Mouse (Mus musculus): ENCODE measurements around the gene Hnrnpl. TPM values are rescaled to one million over a fixed set of nuclear protein-coding genes. Genes with fewer than 3 reads are reported as not detected.
A peak's percentile ranks its signal among the peaks of the same experiment; 100 is the strongest.

The Hnrnpl gene
- polyA plus RNA-seq, 1 experiment, result 633 TPM

DNA sequence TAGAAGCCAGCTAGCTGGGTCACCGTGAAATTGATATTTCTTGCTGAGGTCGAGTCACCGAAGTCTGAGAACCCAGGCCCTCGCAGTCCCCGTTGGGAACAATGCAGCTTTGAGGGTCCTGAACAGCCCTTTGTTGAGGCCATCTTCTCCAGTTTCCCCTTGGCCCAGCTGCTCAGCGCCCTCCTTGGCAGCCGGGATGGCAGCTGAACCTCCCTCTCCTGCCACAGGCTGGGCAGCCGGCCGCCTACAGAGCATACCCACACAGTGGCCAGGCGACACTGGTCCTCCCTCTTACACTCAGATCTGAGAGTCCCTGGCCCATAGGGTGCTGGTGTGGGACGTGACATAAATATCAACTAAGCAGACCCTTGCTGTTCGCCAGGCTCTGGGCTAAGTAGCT, 34.2 kb upstream of the Hnrnpl start:
- Histone ChIP-seq H3K36me3 (ENCODE audit: control insufficient read depth, insufficient read depth, low read length, poor library complexity, severe bottlenecking) (no peaks in the 10 kb centered on the region), H3K27ac (ENCODE audit: insufficient read depth, low read length) (no peak overlapping the region), H3K4me3 (ENCODE audit: low read depth, low read length) (no peak overlapping the region), H3K9me3 (replicated peaks; ENCODE audit: control insufficient read depth, insufficient read depth, low read length, poor library complexity, severe bottlenecking) (no peaks in the 10 kb centered on the region), H3K27me3 (ENCODE audit: control insufficient read depth, insufficient read depth, low read length, poor library complexity, severe bottlenecking) (no peaks in the 10 kb centered on the region), H3K9ac (ENCODE audit: low read depth, poor library complexity, severe bottlenecking) (no peak overlapping the region), H3K4me1 (ENCODE audit: control insufficient read depth, insufficient read depth, low read length) (no peaks in the 10 kb centered on the region)
- no peak for TF ChIP-seq EP300 (IDR thresholded peaks at IDR 0.05; ENCODE audit: insufficient read depth, low read depth, low read length)

DNA sequence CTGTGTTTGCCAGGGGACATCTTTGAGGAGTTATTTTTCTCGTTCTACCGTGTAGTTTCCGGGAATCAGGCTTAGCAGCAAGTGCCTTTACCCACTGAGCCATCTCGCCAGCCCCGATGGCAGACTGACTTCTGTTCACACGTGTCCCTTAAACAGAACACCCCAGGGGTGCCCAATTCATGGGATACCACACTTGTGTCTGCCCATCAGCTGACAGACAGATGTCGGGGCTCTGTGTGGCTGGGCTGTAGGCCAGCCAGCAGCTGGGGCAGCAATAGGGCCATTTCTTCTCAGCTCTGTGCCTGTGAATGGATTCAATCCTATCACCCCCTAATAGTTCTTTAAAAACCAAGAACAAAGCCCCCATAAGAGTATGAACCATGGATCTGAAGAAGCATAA, 33.2 kb upstream of the Hnrnpl start:
- no peak overlapping the region for H3K4me3 ChIP-seq (ENCODE audit: low read depth, low read length)
- H3K27ac ChIP-seq (ENCODE audit: insufficient read depth, low read length), result no peak overlapping the region
- H3K27me3 ChIP-seq (ENCODE audit: control insufficient read depth, insufficient read depth, low read length, poor library complexity, severe bottlenecking), result no peaks in the 10 kb centered on the region
- H3K36me3 ChIP-seq (ENCODE audit: control insufficient read depth, insufficient read depth, low read length, poor library complexity, severe bottlenecking), result no peaks in the 10 kb centered on the region
- no peak for TF ChIP-seq EP300 (IDR thresholded peaks at IDR 0.05; ENCODE audit: insufficient read depth, low read depth, low read length)
- no peak overlapping the region for H3K9ac ChIP-seq (ENCODE audit: low read depth, poor library complexity, severe bottlenecking)
- peaks cover under 1% of the 10 kb centered on the region for H3K4me1 ChIP-seq (ENCODE audit: control insufficient read depth, insufficient read depth, low read length)
- H3K9me3 ChIP-seq (replicated peaks; ENCODE audit: control insufficient read depth, insufficient read depth, low read length, poor library complexity, severe bottlenecking), result no peaks in the 10 kb centered on the region

DNA sequence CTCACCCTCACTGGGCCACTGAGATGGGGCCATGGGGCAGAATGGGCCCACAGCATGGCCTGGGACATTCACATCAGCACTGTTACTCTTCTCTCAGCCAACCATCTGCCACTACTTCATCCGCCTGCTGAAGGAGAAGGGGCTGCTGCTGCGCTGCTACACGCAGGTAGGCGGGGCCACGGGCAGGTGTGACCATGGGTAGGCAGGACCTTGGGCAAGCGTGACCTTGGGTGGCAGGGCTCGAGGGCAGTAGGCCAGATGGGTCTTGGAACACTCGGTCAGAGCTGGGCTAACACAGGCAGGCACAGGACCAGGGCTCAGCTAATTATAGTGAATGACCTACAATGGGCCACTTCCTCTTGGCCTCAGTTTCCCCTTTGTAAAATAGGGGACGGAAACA, 29.5 kb upstream of the Hnrnpl start:
- no peaks in the 10 kb centered on the region for H3K9me3 ChIP-seq (replicated peaks; ENCODE audit: control insufficient read depth, insufficient read depth, low read length, poor library complexity, severe bottlenecking)
- H3K4me1 ChIP-seq (ENCODE audit: control insufficient read depth, insufficient read depth, low read length), result peaks cover 3% of the 10 kb centered on the region
- no peaks in the 10 kb centered on the region for H3K27me3 ChIP-seq (ENCODE audit: control insufficient read depth, insufficient read depth, low read length, poor library complexity, severe bottlenecking)
- H3K36me3 ChIP-seq (ENCODE audit: control insufficient read depth, insufficient read depth, low read length, poor library complexity, severe bottlenecking), result no peaks in the 10 kb centered on the region
- TF ChIP-seq EP300 (IDR thresholded peaks at IDR 0.05; ENCODE audit: insufficient read depth, low read depth, low read length), result no peak
- no peak for TF ChIP-seq POLR2A (IDR thresholded peaks at IDR 0.05; ENCODE audit: insufficient read depth, low read length)
- no peak for TF ChIP-seq CTCF (IDR thresholded peaks at IDR 0.05; ENCODE audit: low read depth, low read length)
- no peak overlapping the region for H3K27ac ChIP-seq (ENCODE audit: insufficient read depth, low read length)
- H3K4me3 ChIP-seq (ENCODE audit: low read depth, low read length), result no peak overlapping the region
- H3K9ac ChIP-seq (ENCODE audit: low read depth, poor library complexity, severe bottlenecking), result no peak overlapping the region

DNA sequence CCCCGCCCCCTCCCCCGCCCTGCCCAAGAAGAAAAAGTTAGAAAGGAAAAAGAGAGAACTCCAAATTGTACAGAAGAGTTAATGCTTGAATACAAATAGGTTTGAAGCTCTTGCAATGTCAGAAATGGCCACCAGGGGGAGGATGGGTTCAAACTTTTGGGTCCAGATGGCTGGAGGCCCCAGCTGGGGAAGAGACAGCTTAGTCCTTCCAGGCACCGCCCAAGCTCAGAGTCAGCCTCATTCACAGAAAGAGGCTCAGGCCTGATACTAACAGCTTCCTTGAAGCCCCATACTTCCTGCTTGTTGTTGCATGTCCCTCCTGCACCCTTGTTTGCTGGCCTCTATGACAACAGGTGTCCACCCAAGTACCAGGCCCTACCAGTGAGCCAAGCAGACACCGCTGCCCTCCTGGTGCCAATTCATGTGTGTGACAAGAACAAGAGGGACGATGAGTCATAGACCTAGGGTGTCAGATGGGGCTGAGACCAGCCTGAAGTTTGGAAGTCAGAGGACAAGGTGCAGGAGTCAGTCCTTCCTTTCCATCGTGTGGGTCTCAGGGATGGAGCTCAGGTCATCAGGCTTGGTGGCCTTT, 28.2 kb upstream of the Hnrnpl start:
- Histone ChIP-seq H3K27me3 (ENCODE audit: control insufficient read depth, insufficient read depth, low read length, poor library complexity, severe bottlenecking) (no peaks in the 10 kb centered on the region), H3K36me3 (ENCODE audit: control insufficient read depth, insufficient read depth, low read length, poor library complexity, severe bottlenecking) (no peaks in the 10 kb centered on the region), H3K4me1 (ENCODE audit: control insufficient read depth, insufficient read depth, low read length) (peaks cover 7% of the 10 kb centered on the region), H3K4me3 (ENCODE audit: low read depth, low read length) (no peak overlapping the region), H3K9ac (ENCODE audit: low read depth, poor library complexity, severe bottlenecking) (no peak overlapping the region), H3K27ac (ENCODE audit: insufficient read depth, low read length) (no peak overlapping the region), H3K9me3 (replicated peaks; ENCODE audit: control insufficient read depth, insufficient read depth, low read length, poor library complexity, severe bottlenecking) (no peaks in the 10 kb centered on the region)
- TF ChIP-seq CTCF (IDR thresholded peaks at IDR 0.05; ENCODE audit: low read depth, low read length) (peak; percentile 73), POLR2A (IDR thresholded peaks at IDR 0.05; ENCODE audit: insufficient read depth, low read length) (no peak)

DNA sequence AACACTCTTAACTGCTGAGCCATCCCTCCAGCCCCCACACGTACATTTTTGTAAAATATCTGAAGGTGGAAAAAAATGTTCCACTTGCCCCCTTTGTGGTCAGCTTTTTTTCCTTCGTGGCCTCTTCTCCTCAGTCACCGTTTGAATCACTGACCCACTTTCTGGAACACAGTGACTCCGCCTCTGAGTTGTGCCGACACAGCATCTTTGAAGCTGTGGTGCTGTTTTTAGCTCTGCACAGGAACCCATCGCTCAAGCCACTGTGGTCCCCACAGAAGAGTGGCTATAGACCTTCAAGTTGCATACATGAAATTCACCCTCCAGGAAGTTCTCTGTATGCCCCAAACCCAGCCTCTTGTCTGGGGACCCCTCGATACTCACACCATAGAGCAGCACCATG, 27.5 kb upstream of the Hnrnpl start:
- H3K4me3 ChIP-seq (ENCODE audit: low read depth, low read length), result no peak overlapping the region
- H3K27me3 ChIP-seq (ENCODE audit: control insufficient read depth, insufficient read depth, low read length, poor library complexity, severe bottlenecking), result no peaks in the 10 kb centered on the region
- H3K9me3 ChIP-seq (replicated peaks; ENCODE audit: control insufficient read depth, insufficient read depth, low read length, poor library complexity, severe bottlenecking), result no peaks in the 10 kb centered on the region
- H3K36me3 ChIP-seq (ENCODE audit: control insufficient read depth, insufficient read depth, low read length, poor library complexity, severe bottlenecking), result no peaks in the 10 kb centered on the region
- no peak overlapping the region for H3K9ac ChIP-seq (ENCODE audit: low read depth, poor library complexity, severe bottlenecking)
- TF ChIP-seq CTCF (IDR thresholded peaks at IDR 0.05; ENCODE audit: low read depth, low read length) (no peak), POLR2A (IDR thresholded peaks at IDR 0.05; ENCODE audit: insufficient read depth, low read length) (no peak), EP300 (IDR thresholded peaks at IDR 0.05; ENCODE audit: insufficient read depth, low read depth, low read length) (no peak)
- H3K4me1 ChIP-seq (ENCODE audit: control insufficient read depth, insufficient read depth, low read length), result peaks cover 7% of the 10 kb centered on the region
- H3K27ac ChIP-seq (ENCODE audit: insufficient read depth, low read length), result no peak overlapping the region

DNA sequence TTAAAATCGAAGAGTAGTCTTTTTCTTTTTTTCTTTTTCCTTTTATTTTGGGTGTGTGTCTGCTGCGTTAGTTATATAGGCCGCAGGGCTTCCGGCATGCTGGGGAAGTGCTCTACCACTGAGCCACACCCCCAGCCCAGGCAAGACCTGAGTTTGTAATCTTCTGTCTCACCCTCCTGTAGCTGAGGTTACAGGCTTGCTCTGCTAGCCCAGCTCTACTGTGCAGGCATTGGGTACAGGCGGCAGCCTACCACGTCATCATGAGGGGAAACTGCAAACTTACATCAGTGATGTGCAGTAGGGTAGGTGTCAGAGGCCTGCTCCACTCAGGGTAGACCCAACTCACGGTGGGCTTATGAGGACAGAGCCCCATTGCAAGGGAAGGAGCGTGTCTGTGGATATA, 27.1 kb upstream of the Hnrnpl start:
- H3K4me1 ChIP-seq (ENCODE audit: control insufficient read depth, insufficient read depth, low read length), result peaks cover 7% of the 10 kb centered on the region
- H3K4me3 ChIP-seq (ENCODE audit: low read depth, low read length), result no peak overlapping the region
- no peak overlapping the region for H3K27ac ChIP-seq (ENCODE audit: insufficient read depth, low read length)
- TF ChIP-seq CTCF (IDR thresholded peaks at IDR 0.05; ENCODE audit: low read depth, low read length) (no peak), EP300 (IDR thresholded peaks at IDR 0.05; ENCODE audit: insufficient read depth, low read depth, low read length) (no peak), POLR2A (IDR thresholded peaks at IDR 0.05; ENCODE audit: insufficient read depth, low read length) (no peak)
- H3K9ac ChIP-seq (ENCODE audit: low read depth, poor library complexity, severe bottlenecking), result no peak overlapping the region
- no peaks in the 10 kb centered on the region for H3K36me3 ChIP-seq (ENCODE audit: control insufficient read depth, insufficient read depth, low read length, poor library complexity, severe bottlenecking)
- H3K9me3 ChIP-seq (replicated peaks; ENCODE audit: control insufficient read depth, insufficient read depth, low read length, poor library complexity, severe bottlenecking), result no peaks in the 10 kb centered on the region
- H3K27me3 ChIP-seq (ENCODE audit: control insufficient read depth, insufficient read depth, low read length, poor library complexity, severe bottlenecking), result no peaks in the 10 kb centered on the region
